Mouse (Mus musculus): ENCODE data around the gene Gm13277.
"Not testable (repeated sequence)": the region's sequence is repeated elsewhere in the genome, so short reads cannot be mapped to it uniquely, and the experiment has no call there.

The Gm13277 gene

DNA sequence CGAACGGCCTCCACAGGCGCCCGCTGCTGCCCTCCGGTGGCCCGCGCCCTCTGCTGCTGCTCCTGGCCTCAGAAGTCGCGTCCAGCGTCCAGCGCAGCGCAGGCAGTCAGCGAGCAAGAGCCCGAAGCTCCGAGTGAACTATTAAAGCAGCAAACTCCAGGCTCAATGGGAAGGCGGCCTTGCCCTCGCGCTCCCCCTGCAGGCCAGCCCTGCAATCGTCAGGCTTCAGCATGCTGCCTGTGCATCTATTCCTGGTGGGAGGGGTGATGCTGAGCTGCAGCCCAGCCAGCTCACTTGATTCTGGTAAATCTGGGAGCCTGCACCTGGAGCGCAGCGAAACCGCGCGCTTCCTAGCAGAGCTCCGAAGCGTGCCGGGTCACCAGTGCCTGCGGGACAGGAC lies at the start of gene Gm13277:
Gene Gm13277, plus strand, starts transcription at position 231 of the 400 bp plus-strand sequence.
- DNase-seq (ENCODE audit: low spot score), result not testable (repeated sequence)

DNA sequence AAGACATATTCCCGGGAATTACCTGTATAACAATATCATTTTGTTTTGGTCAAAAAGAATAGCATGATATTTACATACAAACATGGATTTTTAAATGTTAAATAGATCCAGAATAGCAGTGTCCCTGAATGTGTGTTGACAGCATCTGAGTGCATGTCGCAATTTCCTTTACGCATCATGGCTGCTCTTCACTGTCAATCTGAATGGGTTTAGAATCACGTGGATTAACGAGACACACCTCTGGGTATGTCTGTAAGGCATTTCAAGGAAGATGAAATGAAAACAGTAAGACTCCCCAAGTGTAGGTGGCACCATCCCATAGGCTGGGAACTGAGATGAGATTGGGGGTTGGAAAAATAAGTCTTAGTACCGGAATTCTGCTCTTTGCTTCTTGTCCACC lies 49.4 kb upstream of the Gm13277 start:
- no peak for DNase-seq (ENCODE audit: low spot score)

GRCm38 (mm10) chr4:88741426-88741825 lies 47.0 kb upstream of the Gm13277 start:
- no peak for DNase-seq (ENCODE audit: low spot score)

DNA sequence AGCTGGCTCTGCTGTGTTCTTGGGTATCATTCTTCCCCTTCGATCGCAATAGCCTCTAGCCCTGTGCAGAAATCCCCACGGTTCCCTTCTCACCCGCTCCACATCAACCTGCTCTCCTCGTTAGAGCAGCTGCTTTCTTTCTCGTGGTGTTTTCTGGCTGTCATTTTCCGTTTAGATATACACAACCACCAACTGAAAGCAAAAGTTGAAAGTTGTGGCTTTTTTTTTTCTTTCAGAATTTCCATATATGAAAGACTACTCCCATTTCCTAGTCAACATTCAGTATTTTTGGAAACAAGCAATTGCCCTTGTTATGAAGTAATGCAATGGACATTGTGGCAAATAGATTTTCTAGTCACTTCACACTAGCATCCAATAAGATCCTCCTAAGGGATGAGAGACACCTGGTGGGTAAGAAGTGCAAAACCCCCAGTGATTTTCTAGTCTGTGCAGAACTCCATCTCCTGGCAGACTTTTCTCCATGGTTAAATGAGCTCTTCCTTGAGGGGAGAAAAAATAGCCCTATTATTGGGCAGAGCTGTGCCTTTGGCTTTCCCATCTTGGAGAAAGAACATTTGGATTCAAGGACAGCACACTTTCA lies 45.6 kb upstream of the Gm13277 start:
- DNase-seq (ENCODE audit: low spot score), result no peak

DNA sequence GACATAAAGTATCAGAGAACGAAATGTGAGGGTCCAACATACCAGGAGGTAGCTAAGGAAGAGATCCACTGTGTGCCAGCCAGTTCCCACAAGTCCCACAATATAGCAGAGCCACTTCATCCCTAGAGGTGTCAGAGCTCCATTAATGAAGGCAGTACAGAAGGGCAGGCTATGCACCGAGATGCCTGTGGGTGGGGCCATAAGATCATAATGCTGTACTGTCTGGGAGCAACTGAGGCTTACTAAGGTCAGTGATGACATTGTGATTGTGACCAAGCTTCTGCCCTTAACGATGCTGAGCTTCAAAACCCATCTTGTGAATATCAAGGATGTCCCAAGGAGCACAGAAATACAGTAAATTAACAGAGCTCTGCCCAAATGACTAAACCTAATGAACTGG lies 44.2 kb upstream of the Gm13277 start:
- DNase-seq (ENCODE audit: low spot score), result no peak

GRCm38 (mm10) chr4:88749926-88750325 lies 38.5 kb upstream of the Gm13277 start:
- DNase-seq (ENCODE audit: low spot score), result no peak

DNA sequence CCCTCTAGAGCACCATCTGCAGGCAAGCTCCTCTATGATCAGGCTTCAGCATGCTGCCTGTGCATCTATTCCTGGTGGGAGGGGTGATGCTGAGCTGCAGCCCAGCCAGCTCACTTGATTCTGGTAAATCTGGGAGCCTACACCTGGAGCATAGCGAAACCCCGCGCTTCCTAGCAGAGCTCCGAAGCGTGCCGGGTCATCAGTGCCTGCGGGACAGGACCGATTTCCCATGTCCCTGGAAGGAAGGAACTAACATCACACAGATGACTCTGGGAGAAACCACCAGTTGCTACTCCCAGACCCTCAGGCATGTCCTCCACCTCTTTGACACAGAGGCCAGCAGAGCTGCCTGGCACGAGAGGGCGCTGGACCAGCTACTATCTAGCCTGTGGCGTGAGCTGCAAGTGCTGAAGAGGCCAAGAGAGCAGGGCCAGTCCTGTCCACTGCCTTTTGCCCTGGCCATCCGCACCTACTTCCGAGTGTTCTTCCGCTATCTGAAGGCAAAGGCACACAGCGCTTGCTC lies 33.6 kb upstream of the Gm13277 start, which contains the start of gene Gm13271:
Gene Gm13271, plus strand, starts transcription at position 51 of the 523 bp plus-strand sequence.
- not testable (repeated sequence) for DNase-seq (ENCODE audit: low spot score)

DNA sequence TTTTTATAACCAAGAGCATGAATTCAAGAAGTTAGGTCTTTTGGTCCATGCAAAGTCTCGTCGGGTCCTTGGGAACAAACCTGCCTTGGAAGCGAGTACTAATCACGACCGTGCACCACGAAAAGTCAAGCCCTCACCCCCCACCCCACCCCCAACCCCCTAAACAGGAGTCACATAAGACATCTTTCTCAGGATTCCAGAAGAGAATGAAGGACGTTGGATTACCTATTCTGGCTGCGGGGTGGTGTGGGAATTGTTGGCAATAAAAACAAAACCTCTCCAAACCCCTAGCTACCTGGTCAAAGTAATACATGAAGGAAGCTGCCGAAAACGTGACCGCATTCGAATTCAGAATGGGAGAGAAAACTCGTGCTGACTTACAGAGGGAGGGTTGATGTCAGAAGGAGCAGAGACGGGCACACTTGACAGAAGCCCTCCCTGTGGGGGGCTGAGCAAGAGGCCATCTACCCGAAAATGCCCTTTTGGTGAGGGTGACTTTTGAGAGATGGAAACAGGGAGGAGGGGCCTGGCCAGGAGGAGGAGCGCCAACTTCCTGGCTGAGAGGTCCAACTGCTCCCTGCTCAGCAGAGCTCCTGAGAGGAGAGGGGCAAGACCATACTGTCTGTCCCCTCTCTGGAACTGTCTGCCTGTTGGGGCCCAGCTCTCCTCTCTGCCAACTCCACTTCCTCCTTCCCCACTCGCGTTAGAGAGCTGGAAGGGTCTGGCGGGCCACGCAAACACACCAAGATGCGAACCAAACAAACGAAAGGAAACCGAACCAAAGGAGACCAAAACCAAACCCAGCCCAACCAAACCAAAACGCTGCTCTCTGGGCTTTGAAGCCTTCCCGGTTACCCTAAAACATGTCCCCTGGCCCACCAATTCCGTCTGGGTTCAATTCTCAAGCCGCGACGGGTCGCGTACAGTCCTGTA lies 31.6 kb upstream of the Gm13277 start:
- not testable (repeated sequence) for DNase-seq (ENCODE audit: low spot score)

GRCm38 (mm10) chr4:88757628-88758031 lies 30.8 kb upstream of the Gm13277 start:
- DNase-seq (ENCODE audit: low spot score), result not testable (repeated sequence)

- not testable (repeated sequence) for DNase-seq (ENCODE audit: low spot score)
Measured at GRCm38 (mm10) chr4:88758751-88759150, 29.7 kb upstream of the Gm13277 start.

GRCm38 (mm10) chr4:88759610-88760268 lies 28.7 kb upstream of the Gm13277 start, which contains the start of gene Gm13283:
Gene Gm13283 (plus strand): TSS chr4:88760119.
- DNase-seq (ENCODE audit: low spot score), result not testable (repeated sequence)

- DNase-seq (ENCODE audit: low spot score), result not testable (repeated sequence)
Measured at GRCm38 (mm10) chr4:88760431-88760830, 28.0 kb upstream of the Gm13277 start.

- DNase-seq (ENCODE audit: low spot score), result not testable (repeated sequence)
Measured at GRCm38 (mm10) chr4:88761776-88762175, 26.7 kb upstream of the Gm13277 start.

DNA sequence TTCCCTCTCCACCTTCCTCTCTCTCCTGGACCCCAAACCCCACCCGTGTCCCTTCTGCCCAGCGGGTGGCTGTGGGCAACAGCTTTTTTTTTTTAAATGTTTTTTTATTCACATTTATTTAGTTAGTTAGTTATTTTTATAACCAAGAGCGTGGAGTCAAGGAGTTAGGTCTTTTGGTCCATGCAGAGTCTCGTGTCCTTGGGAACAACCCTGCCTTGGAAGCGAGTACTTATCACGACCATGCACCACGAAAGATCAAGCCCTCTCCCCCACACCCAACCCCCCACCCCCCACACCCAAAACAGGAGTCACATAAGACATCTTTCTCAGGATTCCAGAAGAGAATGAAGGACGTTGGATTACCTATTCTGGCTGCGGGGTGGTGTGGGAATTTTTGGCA lies 26.1 kb upstream of the Gm13277 start:
- not testable (repeated sequence) for DNase-seq (ENCODE audit: low spot score)

GRCm38 (mm10) chr4:88763384-88764018 lies 24.9 kb upstream of the Gm13277 start:
- DNase-seq (ENCODE audit: low spot score), result peak; percentile 29

GRCm38 (mm10) chr4:88773534-88773933 lies 14.9 kb upstream of the Gm13277 start, which contains the start of gene Gm13290:
Gene Gm13290 (plus strand): TSS chr4:88773834.
- not testable (repeated sequence) for DNase-seq (ENCODE audit: low spot score)

- not testable (repeated sequence) for DNase-seq (ENCODE audit: low spot score)
Measured at GRCm38 (mm10) chr4:88776622-88777021, 11.8 kb upstream of the Gm13277 start, which contains the start of gene Gm13289. Gene Gm13289 (plus strand): TSS chr4:88776922.

GRCm38 (mm10) chr4:88779550-88779949 lies 8.9 kb upstream of the Gm13277 start, which contains the start of gene Gm13272:
Gene Gm13272 (plus strand): TSS chr4:88779850.
- DNase-seq (ENCODE audit: low spot score), result not testable (repeated sequence)

- not testable (repeated sequence) for DNase-seq (ENCODE audit: low spot score)
Measured at GRCm38 (mm10) chr4:88780320-88780719, 8.1 kb upstream of the Gm13277 start.

DNA sequence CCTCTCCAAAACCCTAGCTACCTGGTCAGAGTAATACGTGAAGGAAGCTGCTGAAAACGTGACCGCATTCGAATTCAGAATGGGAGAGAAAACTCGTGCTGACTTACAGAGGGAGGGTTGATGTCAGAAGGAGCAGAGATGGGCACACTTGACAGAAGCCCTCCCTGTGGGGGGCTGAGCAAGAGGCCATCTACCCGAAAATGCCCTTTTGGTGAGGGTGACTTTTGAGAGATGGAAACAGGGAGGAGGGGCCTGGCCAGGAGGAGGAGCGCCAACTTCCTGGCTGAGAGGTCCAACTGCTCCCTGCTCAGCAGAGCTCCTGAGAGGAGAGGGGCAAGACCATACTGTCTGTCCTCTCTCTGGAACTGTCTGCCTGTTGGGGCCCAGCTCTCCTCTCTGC lies 6.6 kb upstream of the Gm13277 start, which contains the start of gene Ifnz:
Gene Ifnz, plus strand, starts transcription at position 301 of the 400 bp plus-strand sequence.
- DNase-seq (ENCODE audit: low spot score), result not testable (repeated sequence)

GRCm38 (mm10) chr4:88782335-88782734 lies 6.1 kb upstream of the Gm13277 start:
- not testable (repeated sequence) for DNase-seq (ENCODE audit: low spot score)
